Mouse (Mus musculus): ENCODE results near the gene Tppp2. TPM values are rescaled to one million over a fixed set of nuclear protein-coding genes. Genes with fewer than 3 reads are reported as not detected.

Tppp2 gene
- polyA plus RNA-seq, 1 experiment from 2014 or later, result not detected

DNA sequence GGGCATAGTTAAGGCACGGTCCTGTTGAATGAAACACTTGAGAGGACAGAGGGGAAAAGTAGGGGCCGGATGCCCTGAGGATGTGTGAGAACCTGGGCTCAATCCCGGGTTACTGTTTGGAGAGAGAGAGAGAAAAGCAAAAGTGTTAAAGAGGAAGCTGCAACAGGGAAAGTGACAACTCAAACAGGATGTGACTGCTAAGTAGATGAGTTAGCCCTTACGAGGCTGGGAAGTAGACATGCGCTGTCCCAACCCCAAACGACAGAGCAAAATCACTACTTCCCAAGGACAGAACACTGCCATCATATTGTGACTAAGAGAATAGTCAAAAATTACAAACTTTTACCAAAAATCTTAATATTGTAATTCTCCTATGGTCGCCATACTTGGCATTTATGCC, 24.0 kb downstream of the Tppp2 start:
- Histone ChIP-seq H3K9ac (ENCODE audit: low read length) (no peak overlapping the region), H3K4me3 (ENCODE audit: low read depth, low read length) (no peak overlapping the region), H3K9me3 (ENCODE audit: control insufficient read depth, low read length) (no peaks in the 10 kb centered on the region), H3K27me3 (ENCODE audit: control insufficient read depth, insufficient read depth, low read length) (no peaks in the 10 kb centered on the region), H3K36me3 (ENCODE audit: control insufficient read depth, insufficient read depth, low read length) (no peaks in the 10 kb centered on the region), H3K4me2 (ENCODE audit: low read depth, severe bottlenecking) (no peak overlapping the region), H3K4me1 (ENCODE audit: control insufficient read depth, insufficient read depth, low read length) (no peaks in the 10 kb centered on the region), H3K27ac (replicated peaks; ENCODE audit: low read depth, low read length) (no peak overlapping the region)
- ATAC-seq (ENCODE audit: insufficient number of reproducible peaks, low FRiP score, low TSS enrichment, low read depth), result no peak
- WGBS, result 65% methylated on average over 7 of the region's 7 CpGs
- no peak for DNase-seq (ENCODE audit: low spot score)

DNA sequence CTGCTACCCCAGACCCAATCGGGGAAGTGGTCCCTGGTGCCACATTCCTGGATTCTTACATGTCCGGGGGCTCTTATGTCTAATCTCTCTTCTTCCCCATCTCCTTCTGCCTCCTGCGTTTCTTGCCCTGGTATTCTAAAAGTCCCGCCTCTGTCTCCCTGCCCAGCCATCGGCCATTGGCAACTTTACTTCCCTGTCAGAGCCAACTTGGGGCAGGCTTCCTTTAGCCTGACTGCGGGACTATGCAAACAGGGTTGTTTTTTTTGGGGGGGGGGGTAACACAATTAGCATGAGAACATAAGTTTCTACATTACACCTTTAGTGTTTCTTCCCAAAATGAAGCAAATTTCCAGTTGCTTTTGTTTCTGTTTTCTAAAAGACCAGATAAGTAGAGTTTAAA, 25.1 kb downstream of the Tppp2 start:
- Histone ChIP-seq H3K27me3 (ENCODE audit: control insufficient read depth, insufficient read depth, low read length) (no peaks in the 10 kb centered on the region), H3K9ac (ENCODE audit: low read length) (no peak overlapping the region), H3K4me2 (ENCODE audit: low read depth, severe bottlenecking) (no peak overlapping the region), H3K9me3 (ENCODE audit: control insufficient read depth, low read length) (no peaks in the 10 kb centered on the region), H3K4me1 (ENCODE audit: control insufficient read depth, insufficient read depth, low read length) (no peaks in the 10 kb centered on the region), H3K4me3 (ENCODE audit: low read depth, low read length) (no peak overlapping the region), H3K36me3 (ENCODE audit: control insufficient read depth, insufficient read depth, low read length) (no peaks in the 10 kb centered on the region), H3K27ac (replicated peaks; ENCODE audit: low read depth, low read length) (no peak overlapping the region)
- DNase-seq (ENCODE audit: low spot score) (no peak), ATAC-seq (ENCODE audit: insufficient number of reproducible peaks, low FRiP score, low TSS enrichment, low read depth) (no peak)
- 85% methylated on average over 6 of the region's 6 CpGs for WGBS

- H3K27me3 ChIP-seq (ENCODE audit: control insufficient read depth, insufficient read depth, low read length), result no peaks in the 10 kb centered on the region
- H3K36me3 ChIP-seq (ENCODE audit: control insufficient read depth, insufficient read depth, low read length), result no peaks in the 10 kb centered on the region
- H3K9me3 ChIP-seq (ENCODE audit: control insufficient read depth, low read length), result no peaks in the 10 kb centered on the region
- no peaks in the 10 kb centered on the region for H3K4me1 ChIP-seq (ENCODE audit: control insufficient read depth, insufficient read depth, low read length)
- no peak overlapping the region for H3K4me2 ChIP-seq (ENCODE audit: low read depth, severe bottlenecking)
- H3K4me3 ChIP-seq (ENCODE audit: low read depth, low read length), result no peak overlapping the region
- WGBS, result 95% methylated on average over 2 of the region's 2 CpGs
- DNase-seq (ENCODE audit: low spot score) (no peak), ATAC-seq (ENCODE audit: insufficient number of reproducible peaks, low FRiP score, low TSS enrichment, low read depth) (no peak)
- H3K9ac ChIP-seq (ENCODE audit: low read length), result no peak overlapping the region
- H3K27ac ChIP-seq (replicated peaks; ENCODE audit: low read depth, low read length), result no peak overlapping the region
Observed at GRCm38 (mm10) chr14:51960316-51960715, 42.1 kb downstream of the Tppp2 start.

DNA sequence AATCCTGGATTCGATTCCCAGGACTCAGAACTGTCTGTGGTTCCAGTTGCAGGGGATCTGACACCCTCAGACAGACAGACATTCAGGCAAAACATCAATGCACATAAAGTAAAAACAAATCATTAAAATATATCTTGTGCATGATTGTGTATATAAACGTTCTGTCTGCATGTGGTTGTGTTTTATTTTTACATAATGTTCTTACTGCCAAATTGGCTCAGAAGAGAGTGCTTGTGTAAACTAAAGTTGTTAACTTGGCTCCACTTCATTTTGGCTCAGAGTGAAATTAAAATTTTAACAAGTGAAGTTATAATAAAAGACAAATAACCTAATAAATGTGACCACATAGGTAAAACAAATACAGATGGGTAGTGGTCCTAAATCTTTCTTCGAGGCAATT, 49.2 kb downstream of the Tppp2 start:
- H3K27ac ChIP-seq (replicated peaks; ENCODE audit: low read depth, low read length), result no peak overlapping the region
- H3K9me3 ChIP-seq (ENCODE audit: control insufficient read depth, low read length), result no peaks in the 10 kb centered on the region
- H3K9ac ChIP-seq (ENCODE audit: low read length), result no peak overlapping the region
- H3K4me3 ChIP-seq (ENCODE audit: low read depth, low read length), result no peak overlapping the region
- H3K4me1 ChIP-seq (ENCODE audit: control insufficient read depth, insufficient read depth, low read length), result no peaks in the 10 kb centered on the region
- WGBS, result 83% methylated on average over 3 of the region's 3 CpGs
- no peaks in the 10 kb centered on the region for H3K36me3 ChIP-seq (ENCODE audit: control insufficient read depth, insufficient read depth, low read length)
- ATAC-seq (ENCODE audit: insufficient number of reproducible peaks, low FRiP score, low TSS enrichment, low read depth) (no peak), DNase-seq (ENCODE audit: low spot score) (no peak)
- no peaks in the 10 kb centered on the region for H3K27me3 ChIP-seq (ENCODE audit: control insufficient read depth, insufficient read depth, low read length)
- no peak overlapping the region for H3K4me2 ChIP-seq (ENCODE audit: low read depth, severe bottlenecking)

Other genes with a start within 250 kb of the Tppp2 start
- not detected in 2 replicates for gene Gm17079, start 223.0 kb upstream of the Tppp2 start, polyA plus RNA-seq (2014; fragmentation: Nextera tagmentation; extraction: Ambion mirVana)
- not detected in 2 replicates for gene Gm5800, start 201.2 kb upstream of the Tppp2 start, polyA plus RNA-seq (2014; fragmentation: Nextera tagmentation; extraction: Ambion mirVana)
- not detected in 2 replicates for gene Ang4, start 144.8 kb upstream of the Tppp2 start, polyA plus RNA-seq (2014; fragmentation: Nextera tagmentation; extraction: Ambion mirVana)
- gene AY358078, start 118.4 kb upstream of the Tppp2 start, polyA plus RNA-seq (2014; fragmentation: Nextera tagmentation; extraction: Ambion mirVana), result not detected in 2 replicates
- not detected in 2 replicates for gene Ear6, start 64.7 kb upstream of the Tppp2 start, polyA plus RNA-seq (2014; fragmentation: Nextera tagmentation; extraction: Ambion mirVana)
- gene Mettl17, start 33.6 kb upstream of the Tppp2 start, polyA plus RNA-seq (2014; fragmentation: Nextera tagmentation; extraction: Ambion mirVana), result 41.9 and 46.2 TPM in 2 replicates
- 0.13 and 0.15 TPM in 2 replicates for gene Slc39a2, start 25.5 kb upstream of the Tppp2 start, polyA plus RNA-seq (2014; fragmentation: Nextera tagmentation; extraction: Ambion mirVana)
- gene Ndrg2, start 4.3 kb upstream of the Tppp2 start, polyA plus RNA-seq (2014; fragmentation: Nextera tagmentation; extraction: Ambion mirVana), result 11.9 and 12.9 TPM in 2 replicates
- gene Rnase13, start 4.3 kb downstream of the Tppp2 start, polyA plus RNA-seq (2014; fragmentation: Nextera tagmentation; extraction: Ambion mirVana), result not detected in 2 replicates
- 154 and 158 TPM in 2 replicates for gene Arhgef40, start 66.3 kb downstream of the Tppp2 start, polyA plus RNA-seq (2014; fragmentation: Nextera tagmentation; extraction: Ambion mirVana)
- 0.60 and 1.3 TPM in 2 replicates for gene Tmem253, start 97.2 kb downstream of the Tppp2 start, polyA plus RNA-seq (2014; fragmentation: Nextera tagmentation; extraction: Ambion mirVana)
- gene Zfp219, start 102.3 kb downstream of the Tppp2 start, polyA plus RNA-seq (2014; fragmentation: Nextera tagmentation; extraction: Ambion mirVana), result 51.6 and 52.0 TPM in 2 replicates
- gene Olfr221, start 124.0 kb downstream of the Tppp2 start, polyA plus RNA-seq (2014; fragmentation: Nextera tagmentation; extraction: Ambion mirVana), result not detected in 2 replicates
- 989 and 1,009 TPM in 2 replicates for gene Hnrnpc, start 185.6 kb downstream of the Tppp2 start, polyA plus RNA-seq (2014; fragmentation: Nextera tagmentation; extraction: Ambion mirVana)
- gene Rpgrip1, start 192.3 kb downstream of the Tppp2 start, polyA plus RNA-seq (2014; fragmentation: Nextera tagmentation; extraction: Ambion mirVana), result 119 and 124 TPM in 2 replicates